Mouse (Mus musculus): ENCODE measurements around the gene Pttg1ip.

The Pttg1ip gene

DNA sequence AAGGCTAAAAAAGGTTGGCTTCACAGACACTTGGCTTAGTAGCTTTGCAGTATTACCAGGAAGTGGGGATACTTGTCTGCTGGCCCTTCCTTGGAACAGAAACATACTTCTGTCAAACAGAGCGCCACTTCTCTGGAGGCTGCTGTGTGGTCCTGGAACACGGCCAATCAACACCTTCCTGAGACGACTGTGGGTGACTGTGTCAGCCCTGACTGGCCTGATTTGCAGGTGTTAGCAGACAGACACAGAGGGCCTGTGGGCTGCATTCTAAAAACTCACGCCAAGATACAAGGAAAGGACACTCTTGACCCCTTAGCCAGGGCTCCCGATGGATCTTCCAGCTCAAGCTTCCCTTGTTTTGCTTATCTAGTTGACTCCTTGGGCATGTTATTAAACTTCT is 23.4 kb downstream of the Pttg1ip start:
- in situ Hi-C loops (cut with MboI; ENCODE audit: unreplicated experiment in 2 of 2), result loop anchor here in 1 of 2 experiments (25.0 kb wide), 1 partner anchor 982 kb away; the partner anchor contains the start of gene Syde1

DNA sequence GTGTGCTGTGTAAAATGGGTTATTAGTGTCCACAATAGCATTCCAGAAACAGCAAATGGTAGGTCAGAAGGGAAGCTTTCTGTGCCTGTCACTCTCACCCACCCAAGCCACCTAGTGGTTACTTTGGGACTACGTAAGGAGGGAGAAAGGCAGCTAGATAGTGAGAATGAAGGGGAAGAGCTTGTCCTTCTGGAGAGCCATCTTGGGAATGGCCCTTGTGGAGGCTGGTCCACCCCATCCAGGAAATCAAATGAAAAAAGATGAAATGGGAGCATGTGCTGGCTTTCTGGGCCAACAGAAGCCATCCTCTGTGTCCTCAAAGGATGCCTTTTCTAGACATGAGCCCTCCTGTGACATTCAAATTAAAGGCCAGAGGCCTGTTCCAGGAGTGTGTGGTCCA is 23.8 kb downstream of the Pttg1ip start:
- in situ Hi-C loops (cut with MboI; ENCODE audit: unreplicated experiment in 2 of 2), result loop anchor here in 1 of 2 experiments (25.0 kb wide), 1 partner anchor 982 kb away; the partner anchor contains the start of gene Syde1

GRCm38 (mm10) chr10:77605908-77606826 is 24.6 kb downstream of the Pttg1ip start, which contains the start of the genes Sumo3 and Gm49325:
Gene Sumo3, plus strand, starts transcription at chr10:77606097.
Gene Gm49325, plus strand, starts transcription at chr10:77606197.
- in situ Hi-C loops (cut with MboI; ENCODE audit: unreplicated experiment in 2 of 2), result loop anchor here in 1 of 2 experiments (25.0 kb wide), 1 partner anchor 981 kb away; the partner anchor contains the start of gene Syde1

GRCm38 (mm10) chr10:77606855-77607254 is 25.3 kb downstream of the Pttg1ip start:
- in situ Hi-C loops (cut with MboI; ENCODE audit: unreplicated experiment in 2 of 2), result loop anchor here in 1 of 2 experiments (25.0 kb wide), 1 partner anchor 980 kb away; the partner anchor contains the start of gene Syde1

DNA sequence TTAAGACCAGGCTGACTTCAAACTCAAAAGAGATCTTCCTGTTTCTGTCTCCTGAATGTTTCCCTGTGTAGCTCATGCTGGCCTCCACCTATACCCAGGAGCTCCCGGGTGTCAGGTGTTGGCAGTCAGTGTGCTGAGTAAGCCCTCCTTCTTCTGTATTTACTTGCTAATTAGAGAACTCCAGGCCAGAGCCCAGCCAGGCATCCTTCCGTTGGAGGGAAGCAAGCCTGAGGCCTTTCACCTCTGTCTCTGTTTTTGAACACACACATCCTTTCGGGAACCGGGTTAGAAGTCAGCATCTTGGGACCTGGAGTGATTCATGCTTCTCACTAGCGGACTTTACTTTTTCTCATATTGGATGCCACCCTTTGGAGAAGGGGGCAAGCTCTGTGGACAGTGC is 25.9 kb downstream of the Pttg1ip start:
- in situ Hi-C loops (cut with MboI; ENCODE audit: unreplicated experiment in 2 of 2), result loop anchor here in 1 of 2 experiments (25.0 kb wide), 1 partner anchor 980 kb away; the partner anchor contains the start of gene Syde1

GRCm38 (mm10) chr10:77608589-77608988 is 27.1 kb downstream of the Pttg1ip start:
- in situ Hi-C loops (cut with MboI; ENCODE audit: unreplicated experiment in 2 of 2), result loop anchor here in 1 of 2 experiments (25.0 kb wide), 1 partner anchor 979 kb away; the partner anchor contains the start of gene Syde1

GRCm38 (mm10) chr10:77610221-77610961 is 28.9 kb downstream of the Pttg1ip start:
- in situ Hi-C loops (cut with MboI; ENCODE audit: unreplicated experiment in 2 of 2), result loop anchor here in 1 of 2 experiments (25.0 kb wide), 1 partner anchor 977 kb away; the partner anchor contains the start of gene Syde1

GRCm38 (mm10) chr10:77613409-77613808 is 31.9 kb downstream of the Pttg1ip start:
- in situ Hi-C loops (cut with MboI; ENCODE audit: unreplicated experiment in 2 of 2), result loop anchor here in 1 of 2 experiments (25.0 kb wide), 1 partner anchor 974 kb away; the partner anchor contains the start of gene Syde1

DNA sequence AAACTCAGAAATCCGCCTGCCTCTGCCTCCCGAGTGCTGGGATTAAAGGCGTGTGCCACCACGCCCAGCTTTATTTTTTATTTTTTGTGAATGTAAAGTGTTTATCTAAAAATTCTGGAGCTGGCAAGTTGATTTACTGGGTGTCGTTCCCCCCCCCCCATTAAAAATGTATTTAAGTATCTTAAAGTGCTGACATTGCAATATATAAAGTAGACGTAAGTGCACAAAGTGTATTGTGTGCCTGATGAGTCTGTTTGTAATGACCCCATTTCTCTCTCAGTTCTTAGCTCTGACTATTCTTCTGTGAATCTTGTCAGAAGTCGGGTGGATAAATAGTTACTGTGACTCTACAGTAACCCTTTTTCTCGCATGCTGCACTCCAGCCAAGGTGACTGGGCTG is 34.1 kb downstream of the Pttg1ip start:
- in situ Hi-C loops (cut with MboI; ENCODE audit: unreplicated experiment in 2 of 2), result loop anchor here (5.0 to 25.0 kb wide), 2 partner anchors 98 to 972 kb away; partner anchors contain the start of genes Fam207a (in 1 of the 2) and Syde1 (in 1 of the 2)

- in situ Hi-C loops (cut with MboI; ENCODE audit: unreplicated experiment in 2 of 2), result loop anchor here (5.0 to 25.0 kb wide), 2 partner anchors 99 to 971 kb away; partner anchors contain the start of genes Fam207a (in 1 of the 2) and Syde1 (in 1 of the 2)
Measured at GRCm38 (mm10) chr10:77616166-77616565, 34.6 kb downstream of the Pttg1ip start.

GRCm38 (mm10) chr10:77616926-77617325 is 35.4 kb downstream of the Pttg1ip start:
- in situ Hi-C loops (cut with MboI; ENCODE audit: unreplicated experiment in 2 of 2), result loop anchor here (5.0 to 25.0 kb wide), 2 partner anchors 100 to 970 kb away; partner anchors contain the start of genes Fam207a (in 1 of the 2) and Syde1 (in 1 of the 2)

DNA sequence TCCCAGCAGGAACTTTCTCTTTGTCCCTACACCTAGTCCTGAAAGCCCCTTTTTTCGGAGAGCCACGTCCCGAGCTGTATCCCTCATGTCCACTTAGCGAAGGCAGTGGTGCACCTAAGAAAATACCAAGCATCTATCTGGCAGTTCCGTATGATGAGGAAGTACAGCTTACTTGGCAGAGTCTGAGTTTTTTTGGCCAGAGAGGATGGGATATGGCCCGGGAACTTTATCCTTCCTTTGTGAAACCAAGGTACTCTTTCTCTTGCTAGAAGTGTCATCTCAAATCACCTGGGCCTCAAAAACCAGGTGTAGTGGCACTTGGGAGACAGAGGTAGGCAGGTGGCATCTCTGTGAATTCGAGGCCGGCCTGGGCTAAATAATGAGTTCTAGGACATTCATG is 40.0 kb downstream of the Pttg1ip start:
- in situ Hi-C loops (cut with MboI; ENCODE audit: unreplicated experiment in 2 of 2), result loop anchor here (10.0 to 25.0 kb wide), 3 partner anchors 263 to 966 kb away; partner anchors contain the start of genes 1810043G02Rik (in 1 of the 2), Syde1 (in 1 of the 2) and Trpm2 (in 1 of the 2)

GRCm38 (mm10) chr10:77622055-77622988 is 40.8 kb downstream of the Pttg1ip start, which contains the start of gene Ube2g2:
Gene Ube2g2, plus strand, starts transcription at chr10:77622275.
- in situ Hi-C loops (cut with MboI; ENCODE audit: unreplicated experiment in 2 of 2), result loop anchor here (10.0 to 25.0 kb wide), 3 partner anchors 262 to 965 kb away; partner anchors contain the start of genes 1810043G02Rik (in 1 of the 2), Syde1 (in 1 of the 2) and Trpm2 (in 1 of the 2)

DNA sequence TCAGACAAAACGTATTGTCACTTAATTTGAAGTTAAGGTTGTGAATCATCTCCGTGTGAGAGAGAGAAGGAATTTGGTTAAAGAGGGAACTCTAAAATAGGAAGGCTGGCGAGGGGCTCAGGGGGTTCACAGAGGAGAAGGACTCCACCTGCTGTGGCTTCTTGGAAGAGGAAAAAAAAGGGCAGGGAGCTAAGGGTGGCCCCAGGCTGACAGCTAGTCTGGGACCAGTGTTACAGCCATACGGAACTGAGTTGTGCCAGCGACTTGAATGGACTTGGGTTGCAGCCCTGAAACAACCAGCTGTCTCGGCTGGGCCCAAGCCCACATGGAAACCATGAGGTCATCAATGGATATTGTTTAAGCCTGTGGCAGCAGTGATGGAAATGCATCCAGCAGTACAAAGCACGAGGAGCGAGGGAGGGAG is 41.6 kb downstream of the Pttg1ip start:
- in situ Hi-C loops (cut with MboI; ENCODE audit: unreplicated experiment in 2 of 2), result loop anchor here (10.0 to 25.0 kb wide), 3 partner anchors 262 to 964 kb away; partner anchors contain the start of genes 1810043G02Rik (in 1 of the 2), Syde1 (in 1 of the 2) and Trpm2 (in 1 of the 2)

DNA sequence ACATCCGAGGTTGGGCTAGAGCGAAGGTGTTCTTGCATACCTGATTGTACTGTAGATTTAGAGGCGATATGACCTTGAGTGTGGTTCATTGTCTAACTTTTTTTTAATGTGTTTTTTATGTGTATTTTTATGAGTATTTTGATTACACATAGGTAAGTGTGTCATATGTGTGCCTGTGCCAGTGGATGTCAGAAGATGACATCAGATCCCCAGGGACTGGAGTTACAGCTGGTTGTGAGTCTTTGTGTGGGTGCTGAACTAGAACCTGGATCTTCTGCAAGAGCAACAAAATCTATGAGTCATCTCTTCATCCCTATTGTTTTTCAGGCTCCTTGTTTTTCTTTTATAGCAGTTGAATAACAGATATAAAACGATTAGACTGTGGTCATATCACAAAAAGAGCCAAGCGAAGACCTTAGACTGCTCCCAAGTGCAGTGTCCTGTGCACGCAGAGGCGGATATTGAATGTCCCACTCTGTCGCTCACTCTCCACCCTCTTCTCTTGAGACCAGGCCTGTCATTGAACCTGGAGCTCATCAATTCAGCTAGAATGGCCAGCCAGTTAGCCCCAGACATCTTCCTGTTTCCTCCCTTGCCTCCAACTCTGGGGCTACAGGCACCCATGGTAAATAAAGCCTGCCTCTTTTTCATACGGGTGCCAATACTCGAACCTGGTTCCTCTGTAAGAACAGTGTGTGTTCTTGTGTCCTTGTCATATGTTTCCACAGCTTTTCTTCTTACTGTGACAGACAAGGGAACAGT is 42.3 kb downstream of the Pttg1ip start:
- in situ Hi-C loops (cut with MboI; ENCODE audit: unreplicated experiment in 2 of 2), result loop anchor here (10.0 to 25.0 kb wide), 3 partner anchors 261 to 963 kb away; partner anchors contain the start of genes 1810043G02Rik (in 1 of the 2), Syde1 (in 1 of the 2) and Trpm2 (in 1 of the 2)

GRCm38 (mm10) chr10:77624570-77624995 is 43.1 kb downstream of the Pttg1ip start:
- in situ Hi-C loops (cut with MboI; ENCODE audit: unreplicated experiment in 2 of 2), result loop anchor here (10.0 to 25.0 kb wide), 3 partner anchors 260 to 963 kb away; partner anchors contain the start of genes 1810043G02Rik (in 1 of the 2), Syde1 (in 1 of the 2) and Trpm2 (in 1 of the 2)

GRCm38 (mm10) chr10:77626036-77626435 is 44.5 kb downstream of the Pttg1ip start:
- in situ Hi-C loops (cut with MboI; ENCODE audit: unreplicated experiment in 2 of 2), result loop anchor here (5.0 to 25.0 kb wide), 5 partner anchors 109 to 536 kb away; partner anchors contain the start of genes 1810043G02Rik (in 1 of the 2), D10Jhu81e (in 1 of the 2), Fam207a (in 1 of the 2) and Trpm2 (in 1 of the 2)
